Mouse (Mus musculus) effector memory CD4-positive, alpha-beta T cell, adult 5 months (primary cell): ENCODE results near the gene Tnfaip8l1. TPM values are rescaled to one million over a fixed set of nuclear protein-coding genes. Genes with fewer than 3 reads are reported as not detected.

Experiments
- polyA plus RNA-seq: library from polyadenylated mRNA; unstranded; fragments of 100-300 nt; shearing (Covaris generic); gene quantifications from one replicate; pipeline ENCODE4 v1.2.1, GENCODE M21; 2017

Gene Tnfaip8l1
- 19.0 TPM for polyA plus RNA-seq

GRCm38 (mm10) chr17:56162231-56162774, at the start of gene Tnfaip8l1:
Gene Tnfaip8l1 (plus strand): TSS chr17:56162477.

GRCm38 (mm10) chr17:56117251-56117710, 45.0 kb upstream of the Tnfaip8l1 start, which contains the start of gene Plin5:
Gene Plin5 (minus strand): TSS chr17:56117596.

GRCm38 (mm10) chr17:56121826-56122225, 40.5 kb upstream of the Tnfaip8l1 start, which contains the start of gene Lrg1:
Gene Lrg1 (minus strand): TSS chr17:56122001.

GRCm38 (mm10) chr17:56139858-56140595, 22.2 kb upstream of the Tnfaip8l1 start, which contains the start of gene Sema6b:
Gene Sema6b (minus strand): TSS chr17:56140343.

GRCm38 (mm10) chr17:56183658-56184103, 21.4 kb downstream of the Tnfaip8l1 start, which contains the start of gene Mydgf:
Gene Mydgf (minus strand): TSS chr17:56183920.

GRCm38 (mm10) chr17:56218377-56219191, 56.3 kb downstream of the Tnfaip8l1 start, which contains the start of gene Dpp9:
Gene Dpp9 (minus strand): TSS chr17:56218905.

Other genes with a start within 250 kb of the Tnfaip8l1 start
- 5.7 TPM for gene Zfp119b, start 213.0 kb upstream of the Tnfaip8l1 start, polyA plus RNA-seq
- 1.8 TPM for gene Ebi3, start 209.8 kb upstream of the Tnfaip8l1 start, polyA plus RNA-seq
- 33.0 TPM for gene Yju2, start 203.4 kb upstream of the Tnfaip8l1 start, polyA plus RNA-seq
- 0.41 TPM for gene Shd, start 192.0 kb upstream of the Tnfaip8l1 start, polyA plus RNA-seq
- gene Fsd1, start 176.0 kb upstream of the Tnfaip8l1 start, polyA plus RNA-seq: not detected
- gene Stap2, start 156.9 kb upstream of the Tnfaip8l1 start, polyA plus RNA-seq: 0.31 TPM
- 138 TPM for gene Mpnd, start 156.8 kb upstream of the Tnfaip8l1 start, polyA plus RNA-seq
- gene Sh3gl1, start 125.8 kb upstream of the Tnfaip8l1 start, polyA plus RNA-seq: 124 TPM
- gene Chaf1a, start 122.0 kb upstream of the Tnfaip8l1 start, polyA plus RNA-seq: 1.5 TPM
- 63.5 TPM for gene Ubxn6, start 87.4 kb upstream of the Tnfaip8l1 start, polyA plus RNA-seq
- gene Hdgfl2, start 82.8 kb upstream of the Tnfaip8l1 start, polyA plus RNA-seq: 113 TPM
- gene Plin4, start 52.7 kb upstream of the Tnfaip8l1 start, polyA plus RNA-seq: not detected
- gene Plin5, start 44.9 kb upstream of the Tnfaip8l1 start, polyA plus RNA-seq: not detected
- not detected for gene Lrg1, start 40.5 kb upstream of the Tnfaip8l1 start, polyA plus RNA-seq
- gene Sema6b, start 22.1 kb upstream of the Tnfaip8l1 start, polyA plus RNA-seq: 0.16 TPM
- 49.2 TPM for gene Mydgf, start 21.4 kb downstream of the Tnfaip8l1 start, polyA plus RNA-seq
- gene Dpp9, start 56.4 kb downstream of the Tnfaip8l1 start, polyA plus RNA-seq: 38.9 TPM
- gene Fem1a, start 94.3 kb downstream of the Tnfaip8l1 start, polyA plus RNA-seq: 12.0 TPM
- gene Ticam1, start 114.3 kb downstream of the Tnfaip8l1 start, polyA plus RNA-seq: 2.8 TPM
- gene Plin3, start 130.4 kb downstream of the Tnfaip8l1 start, polyA plus RNA-seq: 20.6 TPM
- not detected for gene Arrdc5, start 137.8 kb downstream of the Tnfaip8l1 start, polyA plus RNA-seq
- 6.8 TPM for gene Uhrf1, start 140.8 kb downstream of the Tnfaip8l1 start, polyA plus RNA-seq
- gene Kdm4b, start 163.6 kb downstream of the Tnfaip8l1 start, polyA plus RNA-seq: 44.5 TPM